Mouse (Mus musculus) heart, postnatal 0 days (tissue): ENCODE results near the gene Sebox. TPM values are rescaled to one million over a fixed set of nuclear protein-coding genes. Genes with fewer than 3 reads are reported as not detected.

Experiments
- ATAC-seq: fragments of 200-750 bp; cut with Nextera tagmentation; 2 replicates; pipeline ENCODE4 v1.8.0; 2017; ENCODE audit warnings: low read depth, moderate number of reproducible peaks, moderate library complexity; ENCODE audit not compliant: insufficient read depth
- DNase-seq: peaks from one replicate; pipeline ENCODE4 v3.0.0-alpha.2; 2016; ENCODE audit warnings: low spot score
- H3K27ac ChIP-seq: fragments of 300-500 bp; sonication (generic); 2 replicates; pipeline ENCODE4 v1.5.1; 2014; ENCODE audit warnings: low read depth, mild to moderate bottlenecking
- H3K27me3 ChIP-seq: fragments of 300-500 bp; sonication (generic); 2 replicates; pipeline ENCODE4 v1.6.1; 2014; ENCODE audit warnings: low read length, mixed read lengths; ENCODE audit not compliant: control insufficient read depth, insufficient read depth
- H3K36me3 ChIP-seq: fragments of 300-500 bp; sonication (generic); replicated peaks from 2 replicates; pipeline ENCODE4 v1.6.1; 2014; ENCODE audit warnings: low read length, mixed read lengths; ENCODE audit not compliant: control insufficient read depth, insufficient read depth
- H3K4me1 ChIP-seq: fragments of 300-500 bp; sonication (generic); 2 replicates; pipeline ENCODE4 v1.6.1; 2014; ENCODE audit warnings: antibody characterized with exemption; ENCODE audit not compliant: control insufficient read depth, insufficient read depth
- H3K4me2 ChIP-seq: fragments of 300-500 bp; sonication (generic); 2 replicates; pipeline ENCODE4 v1.6.1; 2014; ENCODE audit warnings: low read depth, mild to moderate bottlenecking, low read length, moderate library complexity
- H3K4me3 ChIP-seq: fragments of 300-500 bp; sonication (generic); 2 replicates; pipeline ENCODE4 v1.5.1; 2014; ENCODE audit warnings: low read depth, low read length
- H3K9ac ChIP-seq: fragments of 300-500 bp; sonication (generic); replicated peaks from 2 replicates; pipeline ENCODE4 v1.6.1; 2014; ENCODE audit warnings: low read depth, low read length, mixed read lengths
- H3K9me3 ChIP-seq: fragments of 300-500 bp; sonication (generic); replicated peaks from 2 replicates; pipeline ENCODE4 v1.6.1; 2016; ENCODE audit warnings: low read length; ENCODE audit not compliant: control insufficient read depth
- CTCF ChIP-seq: IDR thresholded peaks from 2 replicates; pipeline ENCODE4 v1.5.1; 2016; ENCODE audit warnings: antibody characterized with exemption, control low read depth, low read depth
- EP300 ChIP-seq: IDR thresholded peaks from 2 replicates; pipeline ENCODE4 v1.6.1; 2016; ENCODE audit warnings: antibody characterized with exemption, low read depth
- WGBS: fragments of 180-500 bp; shearing (Covaris S2); extraction: QIAGEN DNeasy Blood & Tissue Kit; methylation state at CpG from one replicate; pipeline ENCODE4 v1.1.7; 2014; 5-methylcytosine and 5-hydroxymethylcytosine counted together
- polyA plus RNA-seq: library from polyadenylated mRNA; unstranded; fragments of >200 nt; fragmentation: Nextera tagmentation; extraction: Ambion mirVana; gene quantifications from 2 replicates; pipeline ENCODE4 v1.2.1, GENCODE M21; 2015
- total RNA-seq: library from RNA; depleted of rRNA; stranded (reverse); fragments of >200 nt; gene quantifications from 2 replicates; pipeline ENCODE4 v1.2.3, GENCODE M21; 2014; ENCODE audit warnings: low replicate concordance

Gene Sebox
- total and polyA plus RNA-seq, 2 experiments from 2014 or later: not detected

GRCm38 (mm10) chr11:78461894-78462293, 41.4 kb upstream of the Sebox start:
- no peak for DNase-seq
- Histone ChIP-seq H3K27ac (no peak overlapping the region), H3K4me3 (no peak overlapping the region), H3K9ac (no peak overlapping the region), H3K4me1 (no peaks in the 10 kb centered on the region), H3K4me2 (no peak overlapping the region), H3K36me3 (no peaks in the 10 kb centered on the region), H3K27me3 (no peaks in the 10 kb centered on the region), H3K9me3 (no peaks in the 10 kb centered on the region)
- whole genome bisulfite sequencing: 71% methylated on average over 1 of the region's 1 CpGs
- TF ChIP-seq CTCF (no peak), EP300 (no peak)
- ATAC-seq: no peak

- DNase-seq (no peak), ATAC-seq (no peak)
- no peak for TF ChIP-seq CTCF
- TF ChIP-seq EP300: no peak
- H3K27ac ChIP-seq: no peak overlapping the region
- H3K9me3 ChIP-seq: no peaks in the 10 kb centered on the region
- no peaks in the 10 kb centered on the region for H3K27me3 ChIP-seq
- 0 out of 2 replicates have a peak, but pooled peaks cover 3% of the 10 kb centered on the region for H3K4me1 ChIP-seq
- H3K4me3 ChIP-seq: no peak overlapping the region
- 84% methylated on average over 5 of the region's 5 CpGs for WGBS
- H3K4me2 ChIP-seq: no peak overlapping the region
- no peaks in the 10 kb centered on the region for H3K36me3 ChIP-seq
- H3K9ac ChIP-seq: no peak overlapping the region
Observed at GRCm38 (mm10) chr11:78462669-78463068, 40.6 kb upstream of the Sebox start.

GRCm38 (mm10) chr11:78463286-78464036, 39.8 kb upstream of the Sebox start:
- Histone ChIP-seq H3K27ac (no peak overlapping the region), H3K9me3 (no peaks in the 10 kb centered on the region), H3K36me3 (no peaks in the 10 kb centered on the region), H3K4me2 (no peak overlapping the region), H3K4me1 (0 out of 2 replicates have a peak, but pooled peaks cover 4% of the 10 kb centered on the region), H3K4me3 (no peak overlapping the region), H3K27me3 (no peaks in the 10 kb centered on the region), H3K9ac (no peak overlapping the region)
- TF ChIP-seq EP300 (no peak), CTCF (no peak)
- no peak for DNase-seq
- ATAC-seq: no peak
- 40% methylated on average over 13 of the region's 13 CpGs for WGBS

GRCm38 (mm10) chr11:78465116-78465515, 38.1 kb upstream of the Sebox start:
- H3K27ac ChIP-seq: no peak overlapping the region
- no peaks in the 10 kb centered on the region for H3K9me3 ChIP-seq
- peak overlapping the region; percentile 67; the same call in 1 of the 2 replicates for H3K9ac ChIP-seq
- no peak for TF ChIP-seq CTCF
- no peak for TF ChIP-seq EP300
- H3K4me1 ChIP-seq: 0 out of 2 replicates have a peak, but pooled peaks cover 4% of the 10 kb centered on the region
- ATAC-seq: no peak
- no peaks in the 10 kb centered on the region for H3K27me3 ChIP-seq
- H3K36me3 ChIP-seq: no peaks in the 10 kb centered on the region
- H3K4me2 ChIP-seq: peak overlapping the region; percentile 95
- DNase-seq: no peak
- peak overlapping the region; percentile 89 for H3K4me3 ChIP-seq
- 45% methylated on average over 9 of the region's 9 CpGs for WGBS

- peak within 1 kb of the TSS; percentile 67 for H3K9ac ChIP-seq
- H3K4me3 ChIP-seq: peak within 1 kb of the TSS; percentile 89
- H3K4me2 ChIP-seq: peak within 1 kb of the TSS; percentile 95
- peak; percentile 95 for ATAC-seq
- TF ChIP-seq EP300 (no peak), CTCF (no peak)
- H3K4me1 ChIP-seq: 0 out of 2 replicates have a peak, but pooled peaks cover 4% of the 10 kb centered on the region
- peak; percentile 83 for DNase-seq
- no peaks in the 10 kb centered on the region for H3K36me3 ChIP-seq
- under 1% methylated on average over 41 of the region's 41 CpGs for WGBS
- H3K27ac ChIP-seq: peak within 1 kb of the TSS; percentile 68
- no peaks in the 10 kb centered on the region for H3K9me3 ChIP-seq
- no peaks in the 10 kb centered on the region for H3K27me3 ChIP-seq
Observed at GRCm38 (mm10) chr11:78465568-78466180, 37.6 kb upstream of the Sebox start, which contains the start of gene Slc46a1. Gene Slc46a1 (plus strand): TSS chr11:78465697.
